Mouse (Mus musculus) retina, embryonic 14.5 days (tissue): ENCODE data around the gene Olfr867.

Experiments
- DNase-seq: peaks from one replicate; pipeline ENCODE4 v3.0.0-alpha.2; 2015; ENCODE audit warnings: low spot score

Gene Olfr867

GRCm38 (mm10) chr9:20057462-20057861 is at the start of gene Olfr867:
Olfr867 (minus strand) TSS chr9:20057562.
- DNase-seq: no peak

DNA sequence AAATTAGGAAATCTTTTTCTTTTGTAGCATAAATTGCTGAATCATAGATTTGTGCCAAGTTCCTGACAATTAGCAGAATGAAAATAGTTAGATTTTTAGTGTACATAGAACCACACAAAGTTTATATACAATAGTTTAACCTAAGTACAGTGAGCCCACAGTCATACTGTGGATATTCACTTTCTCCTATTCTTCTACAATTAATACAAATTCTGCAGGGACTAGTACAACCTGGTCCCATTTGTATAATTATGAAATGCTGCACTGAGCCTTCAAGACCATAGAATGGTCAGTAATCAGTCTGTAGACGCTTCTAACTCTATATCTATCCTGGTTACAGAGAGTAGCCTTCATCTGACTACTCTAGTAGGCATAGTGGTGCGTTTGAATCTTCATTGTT is 41.0 kb upstream of the Olfr867 start, which contains the start of gene Olfr868:
Olfr868 (plus strand) TSS at position 301 of the 400 bp plus-strand sequence.
- DNase-seq: no peak

GRCm38 (mm10) chr9:20073523-20074177 is 16.3 kb upstream of the Olfr867 start:
- DNase-seq: no peak

DNA sequence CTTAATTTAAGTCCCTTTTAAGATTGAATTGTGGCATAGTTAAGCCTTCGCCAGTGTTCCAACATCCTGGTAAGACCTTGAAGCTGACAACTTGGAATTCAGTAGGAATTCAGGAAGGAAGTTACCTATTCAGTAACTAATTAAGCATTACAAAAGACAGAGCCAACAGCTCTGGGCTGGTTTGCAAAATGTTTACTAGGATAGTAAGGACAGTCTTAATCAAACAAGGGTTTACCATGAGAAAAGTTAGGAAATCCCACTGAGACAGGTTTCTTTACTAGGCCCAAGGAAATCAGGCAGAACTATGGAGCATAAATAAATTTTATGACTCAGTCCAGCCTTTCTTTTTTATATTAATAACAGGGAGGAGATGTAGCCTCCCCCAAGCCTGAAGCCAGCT is 13.9 kb upstream of the Olfr867 start:
- no peak for DNase-seq

DNA sequence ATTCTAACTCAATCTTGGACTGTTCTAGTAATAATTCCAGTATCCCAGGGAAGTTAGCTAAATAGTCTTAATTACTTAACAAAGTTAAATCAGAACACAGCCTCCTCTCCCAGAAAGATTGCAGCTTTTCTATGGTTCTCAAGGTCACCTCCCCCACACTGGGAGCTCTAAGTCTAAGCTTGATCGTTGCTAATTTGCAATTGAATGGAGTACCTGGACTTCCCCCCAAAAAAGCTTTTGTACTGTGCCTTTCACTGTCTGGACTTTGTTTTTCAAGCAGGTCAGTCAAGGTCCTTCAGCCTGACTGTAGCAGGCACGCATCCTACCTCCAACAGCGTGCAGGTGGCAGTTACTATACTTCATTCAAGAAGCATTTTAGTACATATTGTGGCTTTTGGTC is 12.9 kb upstream of the Olfr867 start:
- no peak for DNase-seq

- no peak for DNase-seq
Measured at GRCm38 (mm10) chr9:20047964-20048363, 9.4 kb downstream of the Olfr867 start.

- no peak for DNase-seq
Measured at GRCm38 (mm10) chr9:20027935-20028334, 29.4 kb downstream of the Olfr867 start, which contains the start of gene Olfr866. Olfr866 (minus strand) TSS chr9:20028035.
